Mouse (Mus musculus): ENCODE data around the gene Phyhipl. TPM values are rescaled to one million over a fixed set of nuclear protein-coding genes. Genes with fewer than 3 reads are reported as not detected.

The Phyhipl gene
- polyA plus RNA-seq, 1 experiment from 2014 or later: 16.1 TPM

- Histone ChIP-seq H3K4me2 (replicated peaks; ENCODE audit: low read depth, low read length) (no peak overlapping the region), H3K27me3 (ENCODE audit: control insufficient read depth, insufficient read depth, low read length) (no peaks in the 10 kb centered on the region), H3K4me3 (ENCODE audit: low read length) (no peak overlapping the region), H3K27ac (ENCODE audit: low read depth, low read length) (no peak overlapping the region), H3K9me3 (ENCODE audit: control insufficient read depth, low read length) (no peaks in the 10 kb centered on the region), H3K9ac (ENCODE audit: low read depth, low read length) (no peak overlapping the region), H3K4me1 (ENCODE audit: control insufficient read depth, insufficient read depth, low read length) (no peaks in the 10 kb centered on the region), H3K36me3 (ENCODE audit: control insufficient read depth, insufficient read depth, low read length) (no peaks in the 10 kb centered on the region)
- ATAC-seq (ENCODE audit: low FRiP score, low TSS enrichment): no peak
- WGBS: 82% methylated on average over 11 of the region's 11 CpGs
Observed at GRCm38 (mm10) chr10:70640896-70641596, 14.7 kb downstream of the Phyhipl start.

DNA sequence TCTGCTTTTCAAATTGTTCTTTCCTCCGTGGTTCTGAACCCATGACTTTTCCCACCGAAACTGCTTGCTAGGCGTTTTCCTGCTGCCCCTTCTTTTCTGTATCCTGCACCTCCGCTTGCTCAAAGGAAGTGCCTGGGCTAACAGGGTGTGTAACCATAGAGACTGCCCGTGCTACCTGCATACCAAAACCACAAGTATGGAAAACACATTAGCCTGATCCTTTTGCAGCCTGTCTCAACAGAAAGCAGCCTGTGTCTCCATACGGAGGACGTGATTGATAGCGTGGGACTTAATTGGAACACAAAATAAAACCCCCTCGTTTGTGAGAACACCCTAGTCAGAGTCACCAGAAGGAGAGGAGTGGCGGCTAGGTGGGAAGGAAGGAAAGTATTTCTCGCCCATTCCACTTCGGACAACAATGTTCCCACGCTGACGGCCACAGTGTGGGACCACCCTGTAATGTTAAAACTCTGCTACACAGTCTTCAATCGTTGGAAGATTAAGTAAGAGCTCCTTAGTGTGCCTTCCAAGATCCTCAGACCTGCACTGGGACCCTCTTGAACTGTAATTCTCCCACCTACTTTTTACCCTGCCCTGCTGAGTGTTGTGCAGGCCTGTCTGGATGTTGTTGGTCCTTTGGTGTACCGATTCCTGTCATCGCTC is 15.6 kb downstream of the Phyhipl start:
- no peak for ATAC-seq (ENCODE audit: low FRiP score, low TSS enrichment)
- Histone ChIP-seq H3K36me3 (ENCODE audit: control insufficient read depth, insufficient read depth, low read length) (no peaks in the 10 kb centered on the region), H3K4me1 (ENCODE audit: control insufficient read depth, insufficient read depth, low read length) (no peaks in the 10 kb centered on the region), H3K4me3 (ENCODE audit: low read length) (no peak overlapping the region), H3K27ac (ENCODE audit: low read depth, low read length) (no peak overlapping the region), H3K9me3 (ENCODE audit: control insufficient read depth, low read length) (no peaks in the 10 kb centered on the region), H3K27me3 (ENCODE audit: control insufficient read depth, insufficient read depth, low read length) (no peaks in the 10 kb centered on the region), H3K4me2 (replicated peaks; ENCODE audit: low read depth, low read length) (no peak overlapping the region), H3K9ac (ENCODE audit: low read depth, low read length) (no peak overlapping the region)
- 60% methylated on average over 17 of the region's 17 CpGs for WGBS

DNA sequence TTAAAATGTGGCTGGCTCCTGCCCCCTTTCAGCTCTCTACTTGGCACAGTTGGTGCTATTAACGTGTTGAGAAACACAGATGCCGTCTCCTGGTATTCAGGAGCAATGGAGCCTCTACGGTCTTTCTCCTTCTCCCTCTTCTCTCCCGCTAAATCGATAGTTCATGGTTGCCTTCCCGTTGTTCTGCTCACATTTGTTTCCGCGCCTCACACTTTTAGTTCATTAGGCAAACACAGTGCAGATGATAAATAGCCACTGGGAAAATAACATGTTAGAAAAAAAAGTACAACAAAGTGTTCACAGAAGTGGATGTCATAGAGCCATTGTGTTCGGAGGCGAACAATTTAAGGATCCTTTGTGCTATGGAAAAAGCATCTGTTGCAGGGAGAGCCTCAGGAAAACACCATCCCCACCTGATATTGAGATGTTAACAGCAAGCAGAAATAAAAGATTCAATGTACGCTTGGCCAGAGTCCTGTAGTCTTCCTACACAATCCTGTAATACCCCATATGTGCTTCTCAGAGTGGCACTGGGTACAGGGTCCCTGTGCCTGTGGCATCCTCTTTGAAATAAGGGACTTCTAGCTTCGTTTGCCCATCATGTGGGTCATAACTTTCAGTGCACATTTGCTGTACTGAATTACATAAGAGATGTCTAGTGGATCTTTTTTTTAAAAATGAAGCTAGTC is 18.0 kb downstream of the Phyhipl start:
- ATAC-seq (ENCODE audit: low FRiP score, low TSS enrichment): no peak
- WGBS: 87% methylated on average over 12 of the region's 12 CpGs
- no peak overlapping the region for H3K27ac ChIP-seq (ENCODE audit: low read depth, low read length)

GRCm38 (mm10) chr10:70635261-70635660 is 20.5 kb downstream of the Phyhipl start:
- no peak overlapping the region for H3K27ac ChIP-seq (ENCODE audit: low read depth, low read length)
- no peaks in the 10 kb centered on the region for H3K4me1 ChIP-seq (ENCODE audit: control insufficient read depth, insufficient read depth, low read length)
- H3K4me3 ChIP-seq (ENCODE audit: low read length): no peak overlapping the region
- no peaks in the 10 kb centered on the region for H3K9me3 ChIP-seq (ENCODE audit: control insufficient read depth, low read length)
- 64% methylated on average over 1 of the region's 1 CpGs for WGBS
- no peaks in the 10 kb centered on the region for H3K27me3 ChIP-seq (ENCODE audit: control insufficient read depth, insufficient read depth, low read length)
- no peak overlapping the region for H3K9ac ChIP-seq (ENCODE audit: low read depth, low read length)
- no peak for ATAC-seq (ENCODE audit: low FRiP score, low TSS enrichment)
- H3K36me3 ChIP-seq (ENCODE audit: control insufficient read depth, insufficient read depth, low read length): no peaks in the 10 kb centered on the region
- H3K4me2 ChIP-seq (replicated peaks; ENCODE audit: low read depth, low read length): no peak overlapping the region

More for the DNA sequence above, 18.0 kb downstream of the Phyhipl start:
- H3K9me3 ChIP-seq (ENCODE audit: control insufficient read depth, low read length): no peaks in the 10 kb centered on the region
- H3K27me3 ChIP-seq (ENCODE audit: control insufficient read depth, insufficient read depth, low read length): no peaks in the 10 kb centered on the region
- no peak overlapping the region for H3K9ac ChIP-seq (ENCODE audit: low read depth, low read length)
- H3K4me2 ChIP-seq (replicated peaks; ENCODE audit: low read depth, low read length): no peak overlapping the region
- H3K36me3 ChIP-seq (ENCODE audit: control insufficient read depth, insufficient read depth, low read length): no peaks in the 10 kb centered on the region
- H3K4me3 ChIP-seq (ENCODE audit: low read length): no peak overlapping the region
- no peaks in the 10 kb centered on the region for H3K4me1 ChIP-seq (ENCODE audit: control insufficient read depth, insufficient read depth, low read length)

GRCm38 (mm10) chr10:70631142-70631541 is 24.6 kb downstream of the Phyhipl start:
- Histone ChIP-seq H3K9ac (ENCODE audit: low read depth, low read length) (no peak overlapping the region), H3K4me3 (ENCODE audit: low read length) (no peak overlapping the region), H3K36me3 (ENCODE audit: control insufficient read depth, insufficient read depth, low read length) (no peaks in the 10 kb centered on the region), H3K4me2 (replicated peaks; ENCODE audit: low read depth, low read length) (no peak overlapping the region), H3K27me3 (ENCODE audit: control insufficient read depth, insufficient read depth, low read length) (no peaks in the 10 kb centered on the region), H3K4me1 (ENCODE audit: control insufficient read depth, insufficient read depth, low read length) (no peaks in the 10 kb centered on the region), H3K27ac (ENCODE audit: low read depth, low read length) (no peak overlapping the region), H3K9me3 (ENCODE audit: control insufficient read depth, low read length) (no peaks in the 10 kb centered on the region)
- no peak for ATAC-seq (ENCODE audit: low FRiP score, low TSS enrichment)
- WGBS: 62% methylated on average over 1 of the region's 1 CpGs

DNA sequence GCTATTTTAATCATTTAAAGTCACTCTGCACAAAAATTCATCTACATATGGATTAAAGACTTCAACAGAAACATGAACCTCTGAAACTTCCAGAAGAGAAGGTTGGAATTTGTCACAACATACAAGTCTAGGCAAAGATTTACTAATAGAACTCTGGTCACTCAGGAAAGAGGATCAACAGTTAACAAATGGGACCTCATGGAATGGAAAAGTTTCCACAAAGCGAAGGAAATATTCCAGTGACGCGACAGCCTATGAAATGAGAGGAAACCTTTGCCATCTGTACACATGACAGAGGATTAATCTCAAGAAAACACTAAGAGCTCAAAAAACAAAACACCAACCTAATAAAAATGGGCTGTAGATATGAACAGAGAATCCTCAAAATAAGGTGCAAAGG is 32.3 kb downstream of the Phyhipl start:
- Histone ChIP-seq H3K9ac (ENCODE audit: low read depth, low read length) (no peak overlapping the region), H3K27me3 (ENCODE audit: control insufficient read depth, insufficient read depth, low read length) (no peaks in the 10 kb centered on the region), H3K36me3 (ENCODE audit: control insufficient read depth, insufficient read depth, low read length) (no peaks in the 10 kb centered on the region), H3K27ac (ENCODE audit: low read depth, low read length) (no peak overlapping the region), H3K4me2 (replicated peaks; ENCODE audit: low read depth, low read length) (no peak overlapping the region), H3K9me3 (ENCODE audit: control insufficient read depth, low read length) (no peaks in the 10 kb centered on the region), H3K4me3 (ENCODE audit: low read length) (no peak overlapping the region), H3K4me1 (ENCODE audit: control insufficient read depth, insufficient read depth, low read length) (no peaks in the 10 kb centered on the region)
- WGBS: 93% methylated on average over 3 of the region's 3 CpGs
- no peak for ATAC-seq (ENCODE audit: low FRiP score, low TSS enrichment)

DNA sequence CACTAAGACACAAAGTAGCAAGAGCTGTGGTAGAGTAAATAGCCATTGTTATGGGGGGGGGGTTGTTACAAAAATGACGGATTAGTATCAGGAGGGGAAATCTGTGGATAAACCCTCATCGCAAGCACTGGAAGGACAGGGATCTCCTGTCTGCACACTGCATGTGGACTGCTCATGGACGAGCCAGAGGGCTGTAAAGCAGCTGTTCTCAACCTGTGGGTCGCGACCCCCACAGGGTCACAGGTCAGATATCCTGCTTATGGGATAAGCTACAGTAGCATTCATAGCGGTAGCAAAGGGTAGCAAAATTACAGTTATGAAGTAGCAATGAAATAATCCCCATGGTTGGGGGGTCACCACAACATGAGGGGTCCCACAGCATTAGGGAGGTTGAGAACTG is 39.4 kb downstream of the Phyhipl start:
- H3K4me1 ChIP-seq (ENCODE audit: control insufficient read depth, insufficient read depth, low read length): no peaks in the 10 kb centered on the region
- ATAC-seq (ENCODE audit: low FRiP score, low TSS enrichment): no peak
- no peaks in the 10 kb centered on the region for H3K27me3 ChIP-seq (ENCODE audit: control insufficient read depth, insufficient read depth, low read length)
- no peak overlapping the region for H3K27ac ChIP-seq (ENCODE audit: low read depth, low read length)
- no peak overlapping the region for H3K4me2 ChIP-seq (replicated peaks; ENCODE audit: low read depth, low read length)
- no peaks in the 10 kb centered on the region for H3K36me3 ChIP-seq (ENCODE audit: control insufficient read depth, insufficient read depth, low read length)
- H3K9ac ChIP-seq (ENCODE audit: low read depth, low read length): no peak overlapping the region
- H3K4me3 ChIP-seq (ENCODE audit: low read length): no peak overlapping the region
- H3K9me3 ChIP-seq (ENCODE audit: control insufficient read depth, low read length): no peaks in the 10 kb centered on the region
- 85% methylated on average over 6 of the region's 6 CpGs for WGBS

GRCm38 (mm10) chr10:70611633-70612032 is 44.1 kb downstream of the Phyhipl start:
- WGBS: 90% methylated on average over 1 of the region's 1 CpGs
- Histone ChIP-seq H3K27me3 (ENCODE audit: control insufficient read depth, insufficient read depth, low read length) (no peaks in the 10 kb centered on the region), H3K27ac (ENCODE audit: low read depth, low read length) (no peak overlapping the region), H3K9ac (ENCODE audit: low read depth, low read length) (no peak overlapping the region), H3K9me3 (ENCODE audit: control insufficient read depth, low read length) (no peaks in the 10 kb centered on the region), H3K36me3 (ENCODE audit: control insufficient read depth, insufficient read depth, low read length) (no peaks in the 10 kb centered on the region), H3K4me3 (ENCODE audit: low read length) (no peak overlapping the region), H3K4me2 (replicated peaks; ENCODE audit: low read depth, low read length) (no peak overlapping the region), H3K4me1 (ENCODE audit: control insufficient read depth, insufficient read depth, low read length) (no peaks in the 10 kb centered on the region)
- ATAC-seq (ENCODE audit: low FRiP score, low TSS enrichment): no peak

- H3K9me3 ChIP-seq (ENCODE audit: control insufficient read depth, low read length): no peaks in the 10 kb centered on the region
- H3K4me2 ChIP-seq (replicated peaks; ENCODE audit: low read depth, low read length): peak overlapping the region; percentile 73
- no peaks in the 10 kb centered on the region for H3K36me3 ChIP-seq (ENCODE audit: control insufficient read depth, insufficient read depth, low read length)
- 0 out of 2 replicates have a peak overlapping the region, but pooled peaks have one; percentile 42 for H3K27ac ChIP-seq (ENCODE audit: low read depth, low read length)
- H3K4me3 ChIP-seq (ENCODE audit: low read length): peak overlapping the region; percentile 65
- no peaks in the 10 kb centered on the region for H3K4me1 ChIP-seq (ENCODE audit: control insufficient read depth, insufficient read depth, low read length)
- peak overlapping the region; percentile 52 for H3K9ac ChIP-seq (ENCODE audit: low read depth, low read length)
- under 1% methylated on average over 28 of the region's 28 CpGs for WGBS
- peak; percentile 43; the same call in 1 of the 2 replicates for ATAC-seq (ENCODE audit: low FRiP score, low TSS enrichment)
- peaks cover 17% of the 10 kb centered on the region for H3K27me3 ChIP-seq (ENCODE audit: control insufficient read depth, insufficient read depth, low read length)
Observed at GRCm38 (mm10) chr10:70599925-70600305, 55.9 kb downstream of the Phyhipl start.
